Mouse (Mus musculus): ENCODE measurements around the gene Rab3a. TPM values are rescaled to one million over a fixed set of nuclear protein-coding genes. Genes with fewer than 3 reads are reported as not detected.

Rab3a gene
- polyA plus RNA-seq, 2 experiments, result 1.6 to 2.7 TPM

- peaks cover 29 to 43% of the 10 kb centered on the region in 2 experiments for H3K4me1 ChIP-seq (replicated peaks; ENCODE audit: control insufficient read depth in 2 of 2, insufficient read depth in 2 of 2, low read length in 1 of 2)
- ATAC-seq (ENCODE audit: insufficient read depth), result no peak
- no peak for DNase-seq (ENCODE audit: low read depth in 3 of 3, low spot score in 3 of 3)
- H3K4me2 ChIP-seq (ENCODE audit: low read depth), result no peak overlapping the region
- no peak overlapping the region for H3K4me3 ChIP-seq (ENCODE audit: insufficient read depth in 1 of 2, low read depth in 2 of 2, low read length in 2 of 2)
- no peak for TF ChIP-seq CTCF (IDR thresholded peaks at IDR 0.05; ENCODE audit: low read depth)
- TF ChIP-seq EP300 (IDR thresholded peaks at IDR 0.05; ENCODE audit: low read depth), result no peak
- no peaks in the 10 kb centered on the region for H3K27me3 ChIP-seq (ENCODE audit: control insufficient read depth, insufficient read depth, low read length)
- H3K27ac ChIP-seq, result no peak overlapping the region
- no peaks in the 10 kb centered on the region; the same call in 1 of the 2 replicates for H3K36me3 ChIP-seq (replicated peaks; ENCODE audit: control insufficient read depth, insufficient read depth, low read depth)
- 78% methylated on average over 7 of the region's 7 CpGs for WGBS (ENCODE audit: insufficient replicate concordance)
- H3K9me3 ChIP-seq (ENCODE audit: control insufficient read depth, low read length), result no peaks in the 10 kb centered on the region
- no peak overlapping the region for H3K9ac ChIP-seq (replicated peaks)
These were observed 3.8 kb downstream of the Rab3a start for GRCm38 (mm10) chr8:70758308-70758615.

GRCm38 (mm10) chr8:70758616-70759561 lies 4.4 kb downstream of the Rab3a start:
- Histone ChIP-seq H3K4me2 (ENCODE audit: low read depth) (peak overlapping the region; percentile 96), H3K27ac (peak overlapping the region; percentile 87; the same call in 1 of the 2 replicates), H3K4me3 (ENCODE audit: insufficient read depth in 1 of 2, low read depth in 2 of 2, low read length in 2 of 2) (peak overlapping the region in 1 of 2 experiments; percentile 76; a peak in 1 of 4 replicates), H3K9me3 (ENCODE audit: control insufficient read depth, low read length) (no peaks in the 10 kb centered on the region), H3K4me1 (replicated peaks; ENCODE audit: control insufficient read depth in 2 of 2, insufficient read depth in 2 of 2, low read length in 1 of 2) (peaks cover 35 to 44% of the 10 kb centered on the region in 2 experiments), H3K27me3 (ENCODE audit: control insufficient read depth, insufficient read depth, low read length) (no peaks in the 10 kb centered on the region), H3K9ac (replicated peaks) (no peak overlapping the region), H3K36me3 (replicated peaks; ENCODE audit: control insufficient read depth, insufficient read depth, low read depth) (no peaks in the 10 kb centered on the region; the same call in 1 of the 2 replicates)
- WGBS (ENCODE audit: insufficient replicate concordance), result 65% methylated on average over 19 of the region's 19 CpGs
- no peak for DNase-seq (ENCODE audit: low read depth in 3 of 3, low spot score in 3 of 3)
- TF ChIP-seq EP300 (IDR thresholded peaks at IDR 0.05; ENCODE audit: low read depth) (no peak), CTCF (IDR thresholded peaks at IDR 0.05; ENCODE audit: low read depth) (no peak)
- ATAC-seq (ENCODE audit: insufficient read depth), result no peak

GRCm38 (mm10) chr8:70760350-70760749 lies 5.9 kb downstream of the Rab3a start:
- Histone ChIP-seq H3K27ac (peak overlapping the region; percentile 87), H3K4me3 (ENCODE audit: insufficient read depth in 1 of 2, low read depth in 2 of 2, low read length in 2 of 2) (peak overlapping the region; percentile 62 to 76), H3K4me2 (ENCODE audit: low read depth) (peak overlapping the region; percentile 96), H3K9me3 (ENCODE audit: control insufficient read depth, low read length) (no peaks in the 10 kb centered on the region), H3K4me1 (replicated peaks; ENCODE audit: control insufficient read depth in 2 of 2, insufficient read depth in 2 of 2, low read length in 1 of 2) (peaks cover 48 to 49% of the 10 kb centered on the region in 2 experiments), H3K9ac (replicated peaks) (peak overlapping the region; percentile 75), H3K27me3 (ENCODE audit: control insufficient read depth, insufficient read depth, low read length) (no peaks in the 10 kb centered on the region), H3K36me3 (replicated peaks; ENCODE audit: control insufficient read depth, insufficient read depth, low read depth) (no peaks in the 10 kb centered on the region; the same call in 1 of the 2 replicates)
- no peak for TF ChIP-seq CTCF (IDR thresholded peaks at IDR 0.05; ENCODE audit: low read depth)
- TF ChIP-seq EP300 (IDR thresholded peaks at IDR 0.05; ENCODE audit: low read depth), result no peak
- under 1% methylated on average over 22 of the region's 22 CpGs for WGBS (ENCODE audit: insufficient replicate concordance)
- peak; percentile 4; the same call in 1 of the 2 replicates for ATAC-seq (ENCODE audit: insufficient read depth)
- no peak for DNase-seq (ENCODE audit: low read depth in 3 of 3, low spot score in 3 of 3)

- WGBS (ENCODE audit: insufficient replicate concordance), result under 1% methylated on average over 55 of the region's 55 CpGs
These were observed 6.4 kb downstream of the Rab3a start, which contains the start of gene Mpv17l2 for GRCm38 (mm10) chr8:70760775-70761406. TSS of gene Mpv17l2 (minus strand) at chr8:70760946.

More at GRCm38 (mm10) chr8:70760775-70761406, 6.4 kb downstream of the Rab3a start, which contains the start of gene Mpv17l2:
- Histone ChIP-seq H3K9ac (replicated peaks) (peak within 1 kb of the TSS; percentile 75), H3K4me2 (ENCODE audit: low read depth) (peak within 1 kb of the TSS; percentile 96), H3K4me3 (ENCODE audit: insufficient read depth in 1 of 2, low read depth in 2 of 2, low read length in 2 of 2) (peak within 1 kb of the TSS; percentile 62 to 76), H3K9me3 (ENCODE audit: control insufficient read depth, low read length) (no peaks in the 10 kb centered on the region), H3K27me3 (ENCODE audit: control insufficient read depth, insufficient read depth, low read length) (no peaks in the 10 kb centered on the region), H3K36me3 (replicated peaks; ENCODE audit: control insufficient read depth, insufficient read depth, low read depth) (no peaks in the 10 kb centered on the region; the same call in 1 of the 2 replicates), H3K4me1 (replicated peaks; ENCODE audit: control insufficient read depth in 2 of 2, insufficient read depth in 2 of 2, low read length in 1 of 2) (peaks cover 52 to 55% of the 10 kb centered on the region in 2 experiments), H3K27ac (peak within 1 kb of the TSS; percentile 87)
- DNase-seq (ENCODE audit: low read depth in 3 of 3, low spot score in 3 of 3) (peak; percentile 99), ATAC-seq (ENCODE audit: insufficient read depth) (peak; percentile 90)
- TF ChIP-seq EP300 (IDR thresholded peaks at IDR 0.05; ENCODE audit: low read depth) (no peak), CTCF (IDR thresholded peaks at IDR 0.05; ENCODE audit: low read depth) (no peak)
